Mouse (Mus musculus) forebrain, embryonic 14.5 days (tissue): ENCODE results near the gene Lingo1. TPM values are rescaled to one million over a fixed set of nuclear protein-coding genes. Genes with fewer than 3 reads are reported as not detected.

Experiments
- ATAC-seq: fragments of 200-750 bp; cut with Nextera tagmentation; 2 replicates; pipeline ENCODE4 v1.8.0; 2017; ENCODE audit warnings: mild to moderate bottlenecking, moderate library complexity
- DNase-seq: peaks from one replicate; pipeline ENCODE4 v3.0.0-alpha.2; 2015; ENCODE audit warnings: low spot score
- H3K27ac ChIP-seq: fragments of 300-500 bp; sonication (generic); 2 replicates; pipeline ENCODE4 v1.5.1; 2014; ENCODE audit warnings: low read depth, mild to moderate bottlenecking, control low read depth, low read length, moderate library complexity
- H3K27me3 ChIP-seq: fragments of 300-500 bp; sonication (generic); replicated peaks from 2 replicates; pipeline ENCODE4 v1.6.1; 2014; ENCODE audit warnings: low read length, control low read depth, mixed read lengths; ENCODE audit not compliant: control insufficient read depth, insufficient read depth
- H3K36me3 ChIP-seq: fragments of 300-500 bp; sonication (generic); 2 replicates; pipeline ENCODE4 v1.6.1; 2014; ENCODE audit warnings: low read length, control low read depth; ENCODE audit not compliant: control insufficient read depth, insufficient read depth
- H3K4me1 ChIP-seq: fragments of 300-500 bp; sonication (generic); 2 replicates; pipeline ENCODE4 v1.6.1; 2014; ENCODE audit warnings: antibody characterized with exemption, low read length, control low read depth; ENCODE audit not compliant: control insufficient read depth, insufficient read depth
- H3K4me2 ChIP-seq: fragments of 300-500 bp; sonication (generic); 2 replicates; pipeline ENCODE4 v1.6.1; 2014; ENCODE audit warnings: mild to moderate bottlenecking, control low read depth, low read length
- H3K4me3 ChIP-seq: fragments of 300-500 bp; sonication (generic); 2 replicates; pipeline ENCODE4 v1.5.1; 2014; ENCODE audit warnings: low read depth, low read length, control low read depth
- H3K9ac ChIP-seq: fragments of 300-500 bp; sonication (generic); 2 replicates; pipeline ENCODE4 v1.6.1; 2014; ENCODE audit warnings: mild to moderate bottlenecking, low read length, control low read depth, moderate library complexity
- H3K9me3 ChIP-seq: fragments of 300-500 bp; sonication (generic); replicated peaks from 2 replicates; pipeline ENCODE4 v1.6.1; 2016; ENCODE audit warnings: low read length, control low read depth, mixed read lengths; ENCODE audit not compliant: control insufficient read depth
- WGBS: fragments of 180-500 bp; shearing (Covaris S2); extraction: QIAGEN DNeasy Blood & Tissue Kit; methylation state at CpG from one replicate; pipeline ENCODE4 v1.1.7; 2014; 5-methylcytosine and 5-hydroxymethylcytosine counted together
- polyA plus RNA-seq: library from polyadenylated mRNA; unstranded; fragments of >200 nt; fragmentation: Nextera tagmentation; extraction: Ambion mirVana; gene quantifications from 2 replicates; pipeline ENCODE4 v1.2.1, GENCODE M21; 2014

The Lingo1 gene
- 19.0 and 26.7 TPM in 2 replicates for polyA plus RNA-seq

GRCm38 (mm10) chr9:56795721-56796655 is at the start of gene Lingo1:
Lingo1 (minus strand) TSS chr9:56796468.
- ATAC-seq, result peak; percentile 73
- peak; percentile 59 for DNase-seq
- Histone ChIP-seq H3K36me3 (no peaks in the 10 kb centered on the region), H3K4me1 (no peaks in the 10 kb centered on the region), H3K9me3 (no peaks in the 10 kb centered on the region), H3K9ac (peak within 1 kb of the TSS; percentile 61), H3K27ac (peak within 1 kb of the TSS; percentile 39; the same call in 1 of the 2 replicates), H3K27me3 (peaks cover 59% of the 10 kb centered on the region), H3K4me2 (peak within 1 kb of the TSS; percentile 69), H3K4me3 (peak within 1 kb of the TSS; percentile 48)
- WGBS, result 1% methylated on average over 61 of the region's 88 CpGs

GRCm38 (mm10) chr9:56844644-56845043 is 48.4 kb upstream of the Lingo1 start:
- no peak for ATAC-seq
- peak; percentile 44 for DNase-seq

GRCm38 (mm10) chr9:56843679-56844188 is 47.5 kb upstream of the Lingo1 start:
- Histone ChIP-seq H3K27me3 (no peaks in the 10 kb centered on the region), H3K27ac (no peak overlapping the region)
- 41% methylated on average over 7 of the region's 7 CpGs for WGBS

More at GRCm38 (mm10) chr9:56844644-56845043, 48.4 kb upstream of the Lingo1 start:
- H3K36me3 ChIP-seq, result no peaks in the 10 kb centered on the region
- no peak overlapping the region for H3K4me2 ChIP-seq
- no peaks in the 10 kb centered on the region for H3K27me3 ChIP-seq
- WGBS, result 63% methylated on average over 8 of the region's 8 CpGs
- H3K9ac ChIP-seq, result no peak overlapping the region
- no peaks in the 10 kb centered on the region for H3K9me3 ChIP-seq
- no peak overlapping the region for H3K4me3 ChIP-seq
- no peak overlapping the region for H3K27ac ChIP-seq
- H3K4me1 ChIP-seq, result no peaks in the 10 kb centered on the region

GRCm38 (mm10) chr9:56842303-56842719 is 46.0 kb upstream of the Lingo1 start:
- Histone ChIP-seq H3K4me1 (no peaks in the 10 kb centered on the region), H3K36me3 (no peaks in the 10 kb centered on the region), H3K4me2 (no peak overlapping the region), H3K4me3 (no peak overlapping the region), H3K27me3 (no peaks in the 10 kb centered on the region), H3K9me3 (no peaks in the 10 kb centered on the region), H3K9ac (no peak overlapping the region), H3K27ac (no peak overlapping the region)
- ATAC-seq (no peak), DNase-seq (no peak)
- 66% methylated on average over 3 of the region's 3 CpGs for WGBS

More at GRCm38 (mm10) chr9:56843679-56844188, 47.5 kb upstream of the Lingo1 start:
- H3K4me2 ChIP-seq, result no peak overlapping the region
- no peaks in the 10 kb centered on the region for H3K4me1 ChIP-seq
- H3K36me3 ChIP-seq, result no peaks in the 10 kb centered on the region
- H3K9ac ChIP-seq, result no peak overlapping the region
- H3K9me3 ChIP-seq, result no peaks in the 10 kb centered on the region
- DNase-seq (peak; percentile 73), ATAC-seq (no peak)
- H3K4me3 ChIP-seq, result no peak overlapping the region

GRCm38 (mm10) chr9:56841864-56842263 is 45.6 kb upstream of the Lingo1 start:
- no peak for ATAC-seq

GRCm38 (mm10) chr9:56840721-56841120 is 44.5 kb upstream of the Lingo1 start:
- Histone ChIP-seq H3K4me2 (no peak overlapping the region), H3K9ac (no peak overlapping the region), H3K27ac (no peak overlapping the region), H3K4me3 (no peak overlapping the region), H3K27me3 (no peaks in the 10 kb centered on the region), H3K4me1 (no peaks in the 10 kb centered on the region), H3K9me3 (no peaks in the 10 kb centered on the region), H3K36me3 (no peaks in the 10 kb centered on the region)
- DNase-seq (peak; percentile 43), ATAC-seq (peak; percentile 51)
- WGBS, result 32% methylated on average over 5 of the region's 5 CpGs

More at GRCm38 (mm10) chr9:56841864-56842263, 45.6 kb upstream of the Lingo1 start:
- Histone ChIP-seq H3K4me2 (no peak overlapping the region), H3K27me3 (no peaks in the 10 kb centered on the region), H3K9ac (no peak overlapping the region), H3K4me3 (no peak overlapping the region), H3K36me3 (no peaks in the 10 kb centered on the region), H3K4me1 (no peaks in the 10 kb centered on the region), H3K27ac (no peak overlapping the region), H3K9me3 (no peaks in the 10 kb centered on the region)
- DNase-seq, result no peak

- Histone ChIP-seq H3K9ac (no peak overlapping the region), H3K4me1 (peaks cover 9% of the 10 kb centered on the region), H3K27ac (no peak overlapping the region), H3K4me3 (no peak overlapping the region), H3K27me3 (no peaks in the 10 kb centered on the region), H3K4me2 (no peak overlapping the region), H3K9me3 (no peaks in the 10 kb centered on the region), H3K36me3 (no peaks in the 10 kb centered on the region)
- no peak for DNase-seq
- no peak for ATAC-seq
- WGBS, result 83% methylated on average over 5 of the region's 5 CpGs
Measured at GRCm38 (mm10) chr9:56835152-56835551, 38.9 kb upstream of the Lingo1 start.

GRCm38 (mm10) chr9:56832900-56833299 is 36.6 kb upstream of the Lingo1 start:
- H3K36me3 ChIP-seq, result no peaks in the 10 kb centered on the region
- 0 out of 2 replicates have a peak, but pooled peaks cover 2% of the 10 kb centered on the region for H3K27me3 ChIP-seq
- no peak for ATAC-seq
- H3K9me3 ChIP-seq, result no peaks in the 10 kb centered on the region
- no peak overlapping the region for H3K4me2 ChIP-seq
- WGBS, result 38% methylated on average over 6 of the region's 6 CpGs
- H3K4me3 ChIP-seq, result no peak overlapping the region
- DNase-seq, result no peak
- no peak overlapping the region for H3K27ac ChIP-seq
- H3K4me1 ChIP-seq, result peaks cover 12% of the 10 kb centered on the region
- H3K9ac ChIP-seq, result no peak overlapping the region

- Histone ChIP-seq H3K4me2 (no peak overlapping the region), H3K36me3 (no peaks in the 10 kb centered on the region), H3K9me3 (no peaks in the 10 kb centered on the region), H3K27me3 (0 out of 2 replicates have a peak, but pooled peaks cover 2% of the 10 kb centered on the region), H3K4me3 (no peak overlapping the region), H3K4me1 (peaks cover 12% of the 10 kb centered on the region), H3K9ac (no peak overlapping the region), H3K27ac (no peak overlapping the region)
- DNase-seq, result no peak
- no peak for ATAC-seq
- 92% methylated on average over 3 of the region's 3 CpGs for WGBS
Measured at GRCm38 (mm10) chr9:56831904-56832303, 35.6 kb upstream of the Lingo1 start.
